Mouse (Mus musculus) erythroblast, embryonic 14.5 days (primary cell): ENCODE results near the gene 4933434E20Rik. TPM values are rescaled to one million over a fixed set of nuclear protein-coding genes. Genes with fewer than 3 reads are reported as not detected.

Experiments used
- H3K27me3 ChIP-seq: 2 replicates; pipeline ENCODE4 v1.6.1; 2012; ENCODE audit warnings: inconsistent platforms; ENCODE audit not compliant: control insufficient read depth
- H3K36me3 ChIP-seq: 2 replicates; pipeline ENCODE4 v1.6.1; 2012; ENCODE audit warnings: mild to moderate bottlenecking, inconsistent platforms; ENCODE audit not compliant: control insufficient read depth
- H3K4me1 ChIP-seq: 2 replicates; pipeline ENCODE4 v1.6.1; 2012; ENCODE audit warnings: inconsistent platforms; ENCODE audit not compliant: control insufficient read depth
- H3K4me3 ChIP-seq: replicated peaks from 2 replicates; pipeline ENCODE3; 2012; ENCODE audit warnings: moderate library complexity, mild to moderate bottlenecking, inconsistent platforms
- H3K9me3 ChIP-seq: 2 replicates; pipeline ENCODE4 v1.6.1; 2012; ENCODE audit warnings: low read length, inconsistent platforms, mixed read lengths; ENCODE audit not compliant: control insufficient read depth
- GATA1 ChIP-seq: IDR thresholded peaks from 2 replicates; pipeline ENCODE4 v1.6.1; 2012; ENCODE audit warnings: low read length, inconsistent platforms, mixed read lengths
- TAL1 ChIP-seq: IDR thresholded peaks from 3 replicates; pipeline ENCODE4 v1.6.1; 2012; ENCODE audit warnings: low read length, inconsistent platforms, mixed read lengths
- polyA plus RNA-seq: library from polyadenylated mRNA; stranded (reverse); fragments of >175 nt; gene quantifications from 2 replicates; pipeline ENCODE4 v1.2.3, GENCODE M21; 2012

4933434E20Rik gene
- polyA plus RNA-seq, 1 experiment: 0.89 TPM

DNA sequence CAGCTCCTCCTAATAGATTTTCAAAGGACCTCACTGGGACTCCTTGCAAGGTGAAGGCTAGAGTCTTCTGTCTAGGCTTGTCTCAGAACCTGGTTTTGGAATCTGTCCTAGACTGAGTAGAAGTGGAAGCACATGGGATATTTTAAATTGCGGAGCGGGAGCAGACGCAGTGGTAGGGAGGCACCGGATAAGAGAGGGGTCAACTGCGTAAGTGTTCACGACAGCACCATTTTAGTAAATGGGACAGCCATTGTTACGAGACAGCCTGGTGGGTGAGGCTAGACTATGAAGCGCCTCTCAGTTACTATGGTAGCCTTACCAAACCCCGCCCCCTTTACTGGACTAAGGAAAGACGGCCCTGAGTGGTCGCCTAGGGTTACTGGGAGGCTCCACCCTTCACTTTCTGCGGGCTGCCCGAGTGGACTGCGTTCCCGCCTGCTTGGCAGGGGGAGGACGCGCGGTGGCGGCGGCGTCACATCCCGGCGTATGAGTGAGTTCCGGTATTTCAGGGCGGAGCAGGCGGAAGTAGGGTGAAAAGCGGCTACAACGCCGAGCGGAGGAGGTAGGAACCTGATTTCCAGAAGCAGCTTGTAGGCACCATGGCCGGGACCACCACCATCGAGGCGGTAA, 27.8 kb downstream of the 4933434E20Rik start:
- H3K36me3 ChIP-seq: peaks cover 12% of the 10 kb centered on the region
- no peaks in the 10 kb centered on the region for H3K9me3 ChIP-seq
- H3K27me3 ChIP-seq: 0 out of 2 replicates have a peak, but pooled peaks cover 3% of the 10 kb centered on the region
- H3K4me1 ChIP-seq: peaks cover 61% of the 10 kb centered on the region
- H3K4me3 ChIP-seq: peak overlapping the region; percentile 100
- no peak for TF ChIP-seq GATA1
- TF ChIP-seq TAL1: no peak

GRCm38 (mm10) chr3:90079763-90080497, 28.5 kb downstream of the 4933434E20Rik start:
- Histone ChIP-seq H3K9me3 (no peaks in the 10 kb centered on the region), H3K4me3 (peak overlapping the region; percentile 100), H3K36me3 (peaks cover 17% of the 10 kb centered on the region), H3K27me3 (0 out of 2 replicates have a peak, but pooled peaks cover 3% of the 10 kb centered on the region), H3K4me1 (peaks cover 67% of the 10 kb centered on the region)
- TF ChIP-seq TAL1 (no peak), GATA1 (no peak)

- H3K27me3 ChIP-seq: 0 out of 2 replicates have a peak, but pooled peaks cover 3% of the 10 kb centered on the region
- TF ChIP-seq GATA1: no peak; the same call in 1 of the 2 replicates
- no peak for TF ChIP-seq TAL1
- H3K36me3 ChIP-seq: peaks cover 21% of the 10 kb centered on the region
- H3K9me3 ChIP-seq: no peaks in the 10 kb centered on the region
- H3K4me3 ChIP-seq: peak overlapping the region; percentile 100
- H3K4me1 ChIP-seq: peaks cover 72% of the 10 kb centered on the region
These were observed 29.0 kb downstream of the 4933434E20Rik start for GRCm38 (mm10) chr3:90080498-90080863.

DNA sequence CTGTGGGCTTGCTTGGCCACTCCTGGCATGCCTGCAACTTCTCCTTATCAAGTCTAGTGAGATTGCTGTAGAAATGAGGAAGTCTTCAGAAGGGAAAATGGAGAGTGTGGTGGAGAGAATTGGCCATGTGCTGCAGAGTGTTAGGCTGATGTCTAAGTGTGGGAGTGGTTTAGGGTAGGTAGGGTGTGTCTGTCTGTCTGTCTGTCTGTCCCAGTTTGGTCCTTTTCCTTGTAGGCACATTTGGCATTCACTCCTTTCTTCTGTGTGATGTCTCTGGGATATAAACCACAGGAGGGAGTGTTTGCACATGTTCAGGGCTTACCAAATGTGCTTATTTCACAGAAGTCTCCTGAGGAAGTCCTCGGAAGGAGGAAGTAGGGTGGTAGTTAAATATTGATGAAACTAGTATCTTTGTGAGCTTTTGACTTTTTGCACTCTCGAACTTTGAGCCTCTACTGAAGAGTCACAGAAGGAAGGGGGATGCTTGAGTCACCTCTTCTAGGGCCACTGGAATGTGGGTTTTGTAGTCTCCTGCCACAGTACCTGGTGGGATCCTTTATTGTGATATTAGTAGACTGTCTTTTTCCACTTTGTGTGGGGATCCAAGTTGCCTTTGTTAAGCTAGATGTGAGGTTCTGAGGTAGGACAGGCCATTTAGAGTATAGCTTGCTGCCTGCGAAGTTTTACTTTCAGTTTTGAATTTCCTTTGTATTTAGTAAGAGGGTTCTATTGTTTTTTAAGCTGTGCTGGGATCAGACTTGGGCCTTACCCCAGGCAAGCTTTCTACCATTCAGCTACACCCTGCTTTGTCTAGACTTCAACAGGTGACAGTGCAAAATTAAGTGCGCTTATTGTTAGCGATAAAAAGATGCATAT, 30.2 kb downstream of the 4933434E20Rik start:
- Histone ChIP-seq H3K36me3 (peaks cover 33% of the 10 kb centered on the region), H3K4me1 (peaks cover 78% of the 10 kb centered on the region)
- TF ChIP-seq GATA1 (no peak), TAL1 (no peak)

GRCm38 (mm10) chr3:90083034-90083433, 31.6 kb downstream of the 4933434E20Rik start:
- TF ChIP-seq TAL1: no peak
- no peak for TF ChIP-seq GATA1
- no peak overlapping the region for H3K4me3 ChIP-seq
- H3K4me1 ChIP-seq: peaks cover 70% of the 10 kb centered on the region
- no peaks in the 10 kb centered on the region for H3K27me3 ChIP-seq
- peaks cover 47% of the 10 kb centered on the region for H3K36me3 ChIP-seq
- H3K9me3 ChIP-seq: no peaks in the 10 kb centered on the region

More for the DNA sequence above, 30.2 kb downstream of the 4933434E20Rik start:
- H3K4me3 ChIP-seq: peak overlapping the region; percentile 53
- H3K27me3 ChIP-seq: no peaks in the 10 kb centered on the region
- H3K9me3 ChIP-seq: no peaks in the 10 kb centered on the region

DNA sequence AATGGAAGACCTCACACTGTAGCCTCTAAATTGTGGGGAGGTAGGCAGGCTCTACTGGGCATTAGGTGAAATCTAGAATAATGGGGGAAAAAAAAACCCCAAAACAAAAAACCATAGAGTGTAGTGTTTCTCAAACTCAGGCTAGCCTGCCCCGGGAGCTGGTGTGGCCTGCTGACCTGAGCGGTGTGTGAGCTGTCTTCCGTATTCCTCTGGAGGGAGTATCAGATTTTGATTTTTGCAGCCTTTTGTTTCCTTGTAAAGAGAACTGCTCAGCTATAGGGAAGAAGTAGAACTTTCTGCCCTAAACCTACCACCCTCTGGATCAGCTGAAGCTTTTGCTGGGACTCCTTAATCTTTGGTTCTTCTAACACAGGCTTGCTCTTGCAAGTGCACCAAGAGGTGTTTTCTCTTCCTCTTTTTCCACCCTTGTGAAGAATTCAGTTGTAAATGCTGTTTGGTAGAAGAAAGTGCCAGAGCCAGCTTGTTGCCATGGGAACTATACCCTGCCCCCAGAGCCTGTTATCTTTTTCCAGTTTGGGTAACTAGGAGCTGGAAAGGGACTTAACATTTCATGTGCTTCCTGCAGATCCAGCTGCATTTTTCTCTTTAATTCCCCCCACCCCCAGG, 32.4 kb downstream of the 4933434E20Rik start:
- peaks cover 63% of the 10 kb centered on the region for H3K4me1 ChIP-seq
- TF ChIP-seq GATA1 (no peak), TAL1 (no peak)
- H3K9me3 ChIP-seq: no peaks in the 10 kb centered on the region
- H3K27me3 ChIP-seq: no peaks in the 10 kb centered on the region
- H3K4me3 ChIP-seq: no peak overlapping the region
- H3K36me3 ChIP-seq: peaks cover 55% of the 10 kb centered on the region

DNA sequence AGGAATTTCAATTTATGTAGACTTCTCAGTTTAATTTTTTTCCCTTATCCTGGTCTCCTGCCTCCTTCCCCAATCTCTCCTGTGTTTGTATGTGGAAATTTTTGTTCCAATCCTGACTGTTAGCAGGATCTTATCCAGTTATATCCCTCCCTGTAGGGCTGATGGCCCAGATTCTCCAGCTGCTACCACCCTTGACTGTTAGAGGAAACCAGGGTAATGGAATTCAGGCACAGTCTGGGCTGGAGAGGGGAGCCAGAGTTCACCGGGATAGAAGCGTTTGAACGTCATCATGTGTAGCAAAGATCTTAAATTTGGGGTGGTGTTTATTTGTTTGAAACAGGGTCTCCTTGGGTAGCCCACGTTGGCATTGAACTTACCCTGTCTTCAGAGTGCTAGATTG, 33.4 kb downstream of the 4933434E20Rik start:
- peaks cover 56% of the 10 kb centered on the region for H3K4me1 ChIP-seq
- H3K27me3 ChIP-seq: no peaks in the 10 kb centered on the region
- no peak overlapping the region for H3K4me3 ChIP-seq

DNA sequence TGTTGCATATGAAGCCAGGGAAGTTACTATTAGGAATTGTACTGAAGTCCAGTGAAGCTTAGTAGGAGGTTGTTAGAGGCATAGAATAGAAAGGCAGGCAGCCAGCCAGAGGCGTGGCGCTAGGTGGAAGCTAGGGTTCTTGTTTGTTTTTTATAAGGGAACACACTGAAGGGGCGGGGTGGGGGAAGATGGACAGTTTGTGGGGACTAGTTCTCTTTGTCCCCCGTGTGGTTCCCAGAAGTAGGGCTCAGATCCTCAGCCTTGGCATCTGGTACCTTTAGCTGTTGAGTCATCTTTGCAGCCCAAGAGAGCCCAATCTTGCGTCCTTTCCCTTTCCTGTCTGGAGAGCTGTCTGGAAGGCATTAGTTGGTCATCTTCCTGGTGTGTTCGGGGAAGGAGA, 33.8 kb downstream of the 4933434E20Rik start:
- Histone ChIP-seq H3K36me3 (peaks cover 69% of the 10 kb centered on the region), H3K27me3 (no peaks in the 10 kb centered on the region), H3K4me3 (no peak overlapping the region), H3K4me1 (peaks cover 53% of the 10 kb centered on the region), H3K9me3 (no peaks in the 10 kb centered on the region)
- TF ChIP-seq GATA1: no peak
- TF ChIP-seq TAL1: no peak

More for the DNA sequence above, 33.4 kb downstream of the 4933434E20Rik start:
- Histone ChIP-seq H3K36me3 (peaks cover 65% of the 10 kb centered on the region), H3K9me3 (no peaks in the 10 kb centered on the region)
- TF ChIP-seq TAL1: no peak
- no peak for TF ChIP-seq GATA1
